Mouse (Mus musculus): ENCODE results near the gene Fam118a. TPM values are rescaled to one million over a fixed set of nuclear protein-coding genes. Genes with fewer than 3 reads are reported as not detected.
A peak's percentile ranks its signal among the peaks of the same experiment; 100 is the strongest.
"Not testable (repeated sequence)": the region's sequence is repeated elsewhere in the genome, so short reads cannot be mapped to it uniquely, and the experiment has no call there.

Fam118a gene
- polyA plus RNA-seq, 1 experiment from 2014 or later: 30.8 TPM

DNA sequence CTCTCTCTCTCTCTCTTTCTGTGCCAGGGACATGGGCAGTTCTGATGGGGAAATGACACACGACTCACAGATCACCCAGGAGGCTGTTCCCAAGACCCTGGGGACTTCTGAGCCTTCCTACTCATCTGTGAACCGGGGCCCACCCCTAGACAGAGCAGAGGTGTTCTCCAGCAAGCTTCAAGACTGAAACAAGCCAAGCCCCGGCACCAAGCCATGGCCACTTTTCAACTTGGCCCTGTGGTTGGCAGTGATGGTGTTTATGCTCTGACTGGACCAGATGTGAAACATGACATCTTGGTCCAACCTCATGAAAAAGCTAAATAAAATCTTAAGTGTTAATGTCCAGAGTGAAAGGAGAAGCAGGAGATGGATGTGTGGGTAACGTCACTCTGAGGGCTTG is 6.5 kb upstream of the Fam118a start:
- no peaks in the 10 kb centered on the region for H3K36me3 ChIP-seq
- H3K27me3 ChIP-seq: no peaks in the 10 kb centered on the region
- no peak for ATAC-seq (ENCODE audit: low FRiP score, low read depth)
- H3K4me2 ChIP-seq: no peak overlapping the region
- H3K27ac ChIP-seq (replicated peaks): no peak overlapping the region
- peaks cover 2% of the 10 kb centered on the region; the same call in 1 of the 2 replicates for H3K4me1 ChIP-seq (replicated peaks)
- H3K9me3 ChIP-seq: no peaks in the 10 kb centered on the region
- no peak overlapping the region for H3K9ac ChIP-seq
- no peak overlapping the region for H3K4me3 ChIP-seq
- 72% methylated on average over 4 of the region's 4 CpGs for WGBS

DNA sequence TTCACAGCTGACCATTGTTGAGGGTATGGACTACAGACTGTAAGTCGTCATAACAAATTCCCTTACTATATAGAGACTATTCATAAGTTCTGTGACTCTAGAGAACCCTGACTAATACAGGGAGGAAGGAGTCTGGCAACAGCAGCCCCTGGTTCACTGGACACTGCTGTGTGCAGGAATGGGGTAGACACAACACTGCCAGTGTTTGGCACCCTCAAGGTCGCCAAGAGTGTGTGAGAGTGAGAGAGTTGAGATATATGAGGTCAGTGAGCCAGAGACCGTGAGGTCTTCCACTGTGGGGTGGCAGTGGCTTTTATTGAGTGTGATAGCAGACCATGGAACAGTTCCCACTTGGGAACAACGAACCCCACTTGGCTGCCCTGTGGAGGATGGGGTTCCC is 2.6 kb upstream of the Fam118a start:
- Histone ChIP-seq H3K4me3 (no peak overlapping the region), H3K36me3 (no peaks in the 10 kb centered on the region), H3K4me2 (no peak overlapping the region), H3K27ac (replicated peaks) (no peak overlapping the region), H3K4me1 (replicated peaks) (no peaks in the 10 kb centered on the region), H3K27me3 (no peaks in the 10 kb centered on the region), H3K9me3 (no peaks in the 10 kb centered on the region), H3K9ac (no peak overlapping the region)
- 89% methylated on average over 4 of the region's 4 CpGs for WGBS
- ATAC-seq (ENCODE audit: low FRiP score, low read depth): no peak

DNA sequence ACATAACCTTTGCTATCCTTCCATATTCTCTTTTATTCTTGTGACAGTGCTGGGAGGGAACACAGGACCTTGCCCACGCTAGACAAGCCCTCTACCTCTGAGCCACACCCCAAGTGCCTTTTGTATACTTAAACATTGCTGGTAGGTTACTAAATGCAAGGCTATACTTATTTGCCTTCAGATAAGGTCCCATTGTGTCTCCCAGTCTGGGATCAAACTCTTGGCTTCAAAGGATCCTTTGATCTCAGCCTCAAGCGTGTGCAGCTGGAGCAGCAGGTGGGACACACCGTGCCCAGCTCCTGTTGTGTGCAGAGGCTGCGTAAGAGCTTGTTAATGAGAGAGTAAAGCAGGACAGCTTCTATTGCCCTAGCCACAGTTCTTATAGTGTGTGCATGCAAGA is 1.0 kb upstream of the Fam118a start:
- whole genome bisulfite sequencing: 46% methylated on average over 4 of the region's 4 CpGs
- H3K4me1 ChIP-seq (replicated peaks): no peaks in the 10 kb centered on the region
- no peak overlapping the region for H3K4me3 ChIP-seq
- no peaks in the 10 kb centered on the region for H3K9me3 ChIP-seq
- no peak overlapping the region for H3K27ac ChIP-seq (replicated peaks)
- H3K27me3 ChIP-seq: no peaks in the 10 kb centered on the region
- H3K4me2 ChIP-seq: no peak overlapping the region
- no peak overlapping the region for H3K9ac ChIP-seq
- ATAC-seq (ENCODE audit: low FRiP score, low read depth): no peak
- no peaks in the 10 kb centered on the region for H3K36me3 ChIP-seq

DNA sequence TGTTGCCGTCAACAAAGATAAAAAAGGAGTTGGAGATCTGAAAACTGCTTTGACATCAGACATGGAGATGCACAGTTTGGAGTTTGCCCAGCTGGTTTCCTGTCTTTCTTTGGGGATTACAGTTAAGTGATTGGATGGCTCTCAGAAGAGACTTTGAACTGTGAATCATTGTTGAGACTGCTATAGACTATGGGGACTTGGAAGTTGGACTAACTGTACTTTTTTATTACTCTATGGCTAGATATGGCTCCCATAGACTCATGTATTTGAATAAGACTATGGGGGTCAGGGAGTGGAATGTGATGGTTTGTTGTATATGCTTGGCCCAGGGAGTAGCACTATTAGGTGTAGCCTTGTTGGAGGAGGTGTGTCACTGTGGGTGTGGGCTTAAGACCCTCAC is 1.9 kb downstream of the Fam118a start:
- H3K9me3 ChIP-seq; ATAC-seq (ENCODE audit: low FRiP score, low read depth); H3K36me3 ChIP-seq; H3K9ac ChIP-seq; H3K4me2 ChIP-seq; H3K27ac ChIP-seq (replicated peaks); H3K27me3 ChIP-seq; H3K4me1 ChIP-seq (replicated peaks); H3K4me3 ChIP-seq: not testable (repeated sequence)
- 81% methylated on average over 1 of the region's 1 CpGs for WGBS

DNA sequence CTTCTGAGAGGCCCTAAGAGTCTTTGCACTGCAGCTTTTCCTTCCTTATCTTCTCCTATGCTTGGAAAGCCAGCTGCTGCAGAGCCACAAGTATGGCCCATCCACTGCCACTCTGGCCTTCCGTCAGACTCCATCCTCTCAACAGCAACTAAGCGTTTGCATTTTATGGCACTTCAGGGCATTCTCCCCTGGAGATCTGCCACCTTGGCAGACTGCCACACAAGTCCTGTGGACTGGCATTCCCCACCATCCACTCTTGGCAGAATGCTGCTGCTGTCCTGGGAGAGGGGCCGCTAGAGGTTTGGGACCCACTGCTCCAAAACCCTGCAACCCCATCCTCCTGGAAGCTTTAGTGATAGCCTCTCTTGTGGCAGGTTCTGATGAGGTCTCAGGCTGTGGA is 3.1 kb downstream of the Fam118a start:
- no peak for ATAC-seq (ENCODE audit: low FRiP score, low read depth)
- Histone ChIP-seq H3K4me3 (no peak overlapping the region), H3K4me1 (replicated peaks) (peaks cover 6% of the 10 kb centered on the region), H3K9ac (no peak overlapping the region), H3K27me3 (no peaks in the 10 kb centered on the region), H3K27ac (replicated peaks) (no peak overlapping the region), H3K9me3 (no peaks in the 10 kb centered on the region), H3K36me3 (no peaks in the 10 kb centered on the region), H3K4me2 (no peak overlapping the region)
- WGBS: 40% methylated on average over 3 of the region's 3 CpGs

DNA sequence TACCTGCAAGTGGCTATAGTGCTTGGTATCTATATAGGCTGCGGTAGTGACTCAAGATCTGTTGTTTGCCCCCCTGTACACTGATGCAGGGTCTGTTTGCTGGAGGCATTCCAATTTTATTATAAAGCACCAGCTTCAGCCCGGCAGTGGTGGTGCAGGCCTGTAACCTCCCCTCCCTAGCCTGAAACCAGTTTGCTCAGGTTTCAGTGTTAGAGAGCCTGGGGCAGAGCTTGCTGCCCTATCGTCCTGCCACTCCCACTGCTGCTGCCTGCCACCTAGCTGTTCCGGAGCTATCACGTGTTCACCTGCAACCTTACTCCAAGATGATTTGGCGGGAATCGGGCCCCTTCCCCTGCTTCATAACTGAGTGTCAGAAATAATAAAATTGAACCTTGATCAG is 5.2 kb downstream of the Fam118a start:
- not testable (repeated sequence) for H3K27me3 ChIP-seq; H3K27ac ChIP-seq (replicated peaks); H3K4me2 ChIP-seq; H3K9me3 ChIP-seq; H3K9ac ChIP-seq; H3K36me3 ChIP-seq; H3K4me3 ChIP-seq; ATAC-seq (ENCODE audit: low FRiP score, low read depth)
- 62% methylated on average over 7 of the region's 7 CpGs for WGBS
- H3K4me1 ChIP-seq (replicated peaks): peaks cover 22% of the 10 kb centered on the region

DNA sequence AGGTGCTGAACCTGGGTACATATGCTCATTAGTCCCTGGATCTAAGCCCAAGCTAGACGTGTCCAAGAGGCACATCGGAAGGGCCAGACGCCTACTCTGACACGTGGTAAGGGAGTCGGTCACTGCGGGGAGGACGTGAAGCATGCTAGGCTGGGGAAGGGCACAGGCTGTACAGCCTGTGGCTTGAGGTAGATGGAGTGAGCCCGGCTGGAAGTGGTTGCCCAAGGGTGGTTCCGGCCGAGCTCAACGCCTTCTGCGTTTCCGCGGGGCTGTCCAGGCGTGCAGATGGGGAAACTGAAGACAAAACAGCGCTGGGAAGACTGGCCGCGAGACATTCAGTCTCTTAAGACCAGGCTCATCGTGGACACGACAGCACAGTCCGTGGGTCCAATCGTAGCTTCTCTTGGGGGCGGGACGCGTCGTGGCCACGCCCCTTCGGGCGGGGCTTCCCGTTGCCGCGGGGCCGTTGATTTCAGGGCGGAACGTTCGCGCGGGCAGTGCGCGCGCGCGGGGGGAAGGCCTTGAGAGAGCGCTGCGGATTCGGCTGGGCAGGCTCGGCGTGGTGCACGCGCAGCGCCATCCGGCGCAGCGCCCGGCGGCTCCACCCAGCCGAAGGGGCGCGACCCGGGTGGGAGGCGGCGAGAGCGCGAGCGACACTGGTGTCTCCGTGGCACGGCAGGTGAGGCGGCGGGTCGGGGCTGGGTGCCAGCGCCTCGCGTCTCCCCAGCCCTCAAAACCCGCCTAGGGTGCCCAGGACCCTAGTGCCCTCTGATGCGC is 8.0 kb downstream of the Fam118a start:
- peak overlapping the region; percentile 85 for H3K9ac ChIP-seq
- peaks cover 42% of the 10 kb centered on the region for H3K4me1 ChIP-seq (replicated peaks)
- peak overlapping the region; percentile 79 for H3K27ac ChIP-seq (replicated peaks)
- peak overlapping the region; percentile 93 for H3K4me2 ChIP-seq
- ATAC-seq (ENCODE audit: low FRiP score, low read depth): peak; percentile 95
- peak overlapping the region; percentile 87 for H3K4me3 ChIP-seq
- no peaks in the 10 kb centered on the region for H3K9me3 ChIP-seq
- WGBS: under 1% methylated on average over 75 of the region's 75 CpGs
- H3K27me3 ChIP-seq: no peaks in the 10 kb centered on the region
- H3K36me3 ChIP-seq: no peaks in the 10 kb centered on the region

DNA sequence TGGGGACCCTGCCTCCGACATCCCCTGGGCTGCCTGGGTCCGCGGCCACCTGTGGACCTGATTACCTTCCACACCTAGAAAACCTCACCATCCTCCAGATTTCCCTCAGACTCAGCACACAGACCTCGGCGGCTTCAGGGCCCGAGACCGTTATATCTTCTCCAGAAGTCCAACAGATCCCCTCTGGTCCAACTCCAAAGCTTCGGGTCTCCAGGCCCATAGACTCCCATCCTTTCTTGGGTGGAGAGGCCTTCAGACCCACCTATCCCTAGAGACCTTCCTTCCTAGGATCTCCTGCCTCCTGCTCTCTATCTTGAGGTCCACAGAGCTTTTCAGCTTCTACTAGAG is 8.6 kb downstream of the Fam118a start:
- H3K4me3 ChIP-seq: peak overlapping the region; percentile 87
- WGBS: 3% methylated on average over 8 of the region's 8 CpGs
- ATAC-seq (ENCODE audit: low FRiP score, low read depth): no peak; the same call in 1 of the 2 replicates
- H3K9ac ChIP-seq: peak overlapping the region; percentile 85
- H3K36me3 ChIP-seq: no peaks in the 10 kb centered on the region
- no peaks in the 10 kb centered on the region for H3K27me3 ChIP-seq
- peak overlapping the region; percentile 70 for H3K27ac ChIP-seq (replicated peaks)
- H3K4me1 ChIP-seq (replicated peaks): peaks cover 48% of the 10 kb centered on the region
- H3K9me3 ChIP-seq: no peaks in the 10 kb centered on the region
- H3K4me2 ChIP-seq: peak overlapping the region; percentile 93

DNA sequence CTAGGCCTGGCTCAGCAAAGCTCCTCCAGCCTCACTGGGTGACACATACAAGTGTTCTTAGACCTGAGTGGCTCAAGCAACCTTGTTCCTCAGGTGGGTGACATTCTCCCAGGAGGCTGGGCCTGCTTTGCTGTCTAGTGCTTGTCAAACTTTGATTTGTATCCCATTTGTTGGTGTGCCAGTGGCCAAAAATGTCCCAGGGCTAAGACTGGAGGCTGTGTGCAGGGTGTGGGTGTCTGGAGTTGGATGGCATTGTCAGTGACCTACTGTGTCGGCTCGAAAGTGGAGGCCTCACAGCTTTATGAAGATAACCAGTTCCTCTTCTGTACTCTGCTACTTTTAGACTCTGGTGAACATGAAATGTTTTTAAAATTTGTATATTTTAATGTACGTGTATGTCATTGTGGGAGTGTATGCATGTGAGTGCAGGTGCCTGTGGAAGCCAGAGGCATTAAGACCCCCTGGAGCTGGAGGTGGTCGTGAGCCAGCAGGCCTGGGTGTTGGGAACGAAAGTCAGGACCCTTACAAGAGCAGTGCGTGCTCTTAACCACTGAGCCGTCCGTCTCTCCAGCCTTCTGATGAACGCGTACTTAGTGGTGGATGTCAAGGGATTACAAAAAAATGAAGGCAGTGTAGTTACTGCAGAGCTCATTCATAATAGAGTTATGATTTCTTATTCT is 12.9 kb downstream of the Fam118a start:
- H3K4me2 ChIP-seq: no peak overlapping the region
- no peak overlapping the region for H3K4me3 ChIP-seq
- peaks cover 60% of the 10 kb centered on the region for H3K4me1 ChIP-seq (replicated peaks)
- ATAC-seq (ENCODE audit: low FRiP score, low read depth): no peak
- peaks cover 8% of the 10 kb centered on the region; the same call in 1 of the 2 replicates for H3K36me3 ChIP-seq
- no peaks in the 10 kb centered on the region for H3K9me3 ChIP-seq
- no peaks in the 10 kb centered on the region for H3K27me3 ChIP-seq
- WGBS: 63% methylated on average over 10 of the region's 10 CpGs
- H3K27ac ChIP-seq (replicated peaks): peak overlapping the region; percentile 80
- H3K9ac ChIP-seq: no peak overlapping the region

DNA sequence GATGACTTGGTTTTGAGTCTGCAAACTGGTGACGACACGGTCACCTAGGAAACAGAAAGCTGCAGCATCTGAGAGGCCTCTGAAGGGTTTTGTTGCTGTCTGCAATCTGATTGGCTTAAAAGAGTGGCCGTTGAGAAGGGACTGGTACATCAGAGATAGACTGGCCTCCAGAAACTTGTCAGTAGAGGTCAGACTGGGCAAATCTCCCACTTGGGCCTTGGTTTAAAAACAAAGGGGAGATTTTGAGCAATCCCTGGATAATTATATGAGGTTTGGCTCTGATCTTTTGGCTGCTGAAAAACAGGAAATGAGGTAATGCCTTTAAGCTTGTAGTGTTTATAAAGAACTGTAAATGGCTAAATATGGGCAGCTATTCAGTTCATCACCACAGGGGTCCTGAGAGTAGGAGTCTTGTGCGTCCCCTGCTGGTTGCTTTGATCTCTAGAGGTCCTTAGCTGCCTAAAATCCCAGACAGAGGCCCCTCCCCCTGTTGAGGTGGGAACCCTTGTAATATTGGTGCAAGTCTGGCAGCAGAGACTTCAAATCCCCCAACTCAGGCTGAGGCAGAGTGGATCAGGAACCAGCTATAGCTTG is 13.7 kb downstream of the Fam118a start:
- no peak overlapping the region for H3K4me3 ChIP-seq
- 4% methylated on average over 4 of the region's 4 CpGs for WGBS
- H3K27me3 ChIP-seq: no peaks in the 10 kb centered on the region
- H3K36me3 ChIP-seq: peaks cover 11% of the 10 kb centered on the region
- peaks cover 58% of the 10 kb centered on the region for H3K4me1 ChIP-seq (replicated peaks)
- peak overlapping the region; percentile 31; the same call in 1 of the 2 replicates for H3K4me2 ChIP-seq
- peak overlapping the region; percentile 80 for H3K27ac ChIP-seq (replicated peaks)
- H3K9me3 ChIP-seq: no peaks in the 10 kb centered on the region
- peak; percentile 77 for ATAC-seq (ENCODE audit: low FRiP score, low read depth)
- no peak overlapping the region for H3K9ac ChIP-seq

DNA sequence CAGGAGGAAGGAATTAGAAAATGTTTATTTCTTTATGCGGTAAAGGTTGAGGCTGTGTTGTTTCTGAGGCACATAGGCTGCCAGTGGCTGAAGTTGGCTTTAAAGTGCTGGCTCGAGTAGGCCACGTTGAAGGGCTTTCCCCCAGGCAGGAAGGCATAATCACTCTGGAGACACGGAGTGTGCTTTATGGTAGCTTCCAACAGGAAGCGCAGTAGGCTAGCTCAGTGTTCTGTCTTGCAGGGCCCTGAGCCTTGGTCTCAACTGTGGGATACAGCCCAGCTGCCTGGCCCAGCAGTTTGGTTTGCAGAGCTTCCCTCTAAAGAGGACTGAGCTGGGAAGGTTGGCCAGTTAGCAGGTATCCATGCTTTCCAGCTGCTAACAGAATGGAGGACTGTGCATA is 14.4 kb downstream of the Fam118a start:
- no peak overlapping the region for H3K4me3 ChIP-seq
- H3K27me3 ChIP-seq: no peaks in the 10 kb centered on the region
- H3K27ac ChIP-seq (replicated peaks): peak overlapping the region; percentile 80
- H3K9me3 ChIP-seq: no peaks in the 10 kb centered on the region
- H3K4me2 ChIP-seq: peak overlapping the region; percentile 31
- 58% methylated on average over 5 of the region's 5 CpGs for WGBS
- no peak for ATAC-seq (ENCODE audit: low FRiP score, low read depth)
- H3K9ac ChIP-seq: no peak overlapping the region
- peaks cover 51% of the 10 kb centered on the region for H3K4me1 ChIP-seq (replicated peaks)
- peaks cover 17% of the 10 kb centered on the region for H3K36me3 ChIP-seq

DNA sequence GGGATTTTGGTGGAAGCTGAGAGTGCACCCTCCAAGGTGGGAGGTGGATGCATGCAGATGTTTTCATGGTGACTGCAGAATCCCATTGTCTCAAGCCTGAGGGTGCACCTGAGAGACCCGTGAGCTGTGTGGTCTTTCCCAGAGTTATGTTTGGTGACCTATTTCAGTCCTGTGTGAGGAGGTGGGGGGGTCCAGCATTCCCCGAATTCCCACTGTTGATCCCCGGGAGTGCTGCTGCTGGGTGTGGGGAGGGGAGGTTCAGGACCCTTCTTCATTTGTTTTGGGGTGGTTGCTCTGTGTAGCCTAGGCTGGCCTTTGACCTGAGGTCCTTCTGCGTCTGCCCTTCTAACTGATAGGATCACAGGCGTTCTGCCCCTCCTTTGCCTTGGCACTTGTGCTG is 15.0 kb downstream of the Fam118a start:
- no peak overlapping the region for H3K9ac ChIP-seq
- H3K27ac ChIP-seq (replicated peaks): peak overlapping the region; percentile 80; the same call in 1 of the 2 replicates
- H3K4me2 ChIP-seq: peak overlapping the region; percentile 31
- H3K4me3 ChIP-seq: no peak overlapping the region
- H3K4me1 ChIP-seq (replicated peaks): peaks cover 45% of the 10 kb centered on the region
- no peaks in the 10 kb centered on the region for H3K27me3 ChIP-seq
- 73% methylated on average over 5 of the region's 5 CpGs for WGBS
- no peaks in the 10 kb centered on the region for H3K9me3 ChIP-seq
- ATAC-seq (ENCODE audit: low FRiP score, low read depth): peak; percentile 37; the same call in 1 of the 2 replicates
- H3K36me3 ChIP-seq: peaks cover 23% of the 10 kb centered on the region

All from hindbrain, embryonic 15.5 days (tissue).